Mouse (Mus musculus): ENCODE results near the gene Runx2. TPM values are rescaled to one million over a fixed set of nuclear protein-coding genes. Genes with fewer than 3 reads are reported as not detected.

The Runx2 gene
- polyA plus RNA-seq, 1 experiment = 1.7 TPM

DNA sequence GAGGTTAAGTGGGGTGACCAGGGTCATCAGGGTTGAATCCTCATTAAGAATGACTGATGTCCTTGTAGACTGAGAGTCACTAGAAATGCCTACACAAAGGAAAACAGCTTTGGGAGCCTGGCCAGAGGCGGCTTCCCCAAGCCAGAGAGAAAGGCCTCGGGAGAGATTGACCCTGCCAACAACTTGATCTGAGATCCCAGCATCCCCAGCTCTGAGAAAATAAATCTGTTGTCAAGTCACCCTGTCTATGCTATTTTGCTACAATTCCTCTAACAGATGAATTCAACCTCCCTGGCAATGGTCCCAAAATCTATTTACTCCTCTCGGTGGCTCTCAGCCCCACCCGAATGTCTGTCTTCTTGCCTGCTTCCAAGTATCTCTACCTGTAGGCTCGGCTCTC, 291.7 kb downstream of the Runx2 start:
- H3K27me3 ChIP-seq (replicated peaks; ENCODE audit: control insufficient read depth, insufficient read depth, low read length) = no peaks in the 10 kb centered on the region
- WGBS = 57% methylated on average over 5 of the region's 5 CpGs
- DNase-seq = peak; percentile 27
- no peak overlapping the region for H3K27ac ChIP-seq (ENCODE audit: insufficient read depth, low read depth, low read length)
- no peak overlapping the region for H3K4me3 ChIP-seq (ENCODE audit: insufficient read depth, low read depth, low read length)
- TF ChIP-seq CTCF (conservative IDR thresholded peaks at IDR 0.05; ENCODE audit: insufficient read depth, insufficient read length, low read depth, low read length) (no peak), POLR2A (IDR thresholded peaks at IDR 0.05; ENCODE audit: low read depth, low read length) (no peak)
- no peaks in the 10 kb centered on the region for H3K36me3 ChIP-seq (ENCODE audit: control insufficient read depth, insufficient read depth, low read length)
- peaks cover 2% of the 10 kb centered on the region; the same call in 1 of the 2 replicates for H3K4me1 ChIP-seq (ENCODE audit: control insufficient read depth, insufficient read depth, low read length)

DNA sequence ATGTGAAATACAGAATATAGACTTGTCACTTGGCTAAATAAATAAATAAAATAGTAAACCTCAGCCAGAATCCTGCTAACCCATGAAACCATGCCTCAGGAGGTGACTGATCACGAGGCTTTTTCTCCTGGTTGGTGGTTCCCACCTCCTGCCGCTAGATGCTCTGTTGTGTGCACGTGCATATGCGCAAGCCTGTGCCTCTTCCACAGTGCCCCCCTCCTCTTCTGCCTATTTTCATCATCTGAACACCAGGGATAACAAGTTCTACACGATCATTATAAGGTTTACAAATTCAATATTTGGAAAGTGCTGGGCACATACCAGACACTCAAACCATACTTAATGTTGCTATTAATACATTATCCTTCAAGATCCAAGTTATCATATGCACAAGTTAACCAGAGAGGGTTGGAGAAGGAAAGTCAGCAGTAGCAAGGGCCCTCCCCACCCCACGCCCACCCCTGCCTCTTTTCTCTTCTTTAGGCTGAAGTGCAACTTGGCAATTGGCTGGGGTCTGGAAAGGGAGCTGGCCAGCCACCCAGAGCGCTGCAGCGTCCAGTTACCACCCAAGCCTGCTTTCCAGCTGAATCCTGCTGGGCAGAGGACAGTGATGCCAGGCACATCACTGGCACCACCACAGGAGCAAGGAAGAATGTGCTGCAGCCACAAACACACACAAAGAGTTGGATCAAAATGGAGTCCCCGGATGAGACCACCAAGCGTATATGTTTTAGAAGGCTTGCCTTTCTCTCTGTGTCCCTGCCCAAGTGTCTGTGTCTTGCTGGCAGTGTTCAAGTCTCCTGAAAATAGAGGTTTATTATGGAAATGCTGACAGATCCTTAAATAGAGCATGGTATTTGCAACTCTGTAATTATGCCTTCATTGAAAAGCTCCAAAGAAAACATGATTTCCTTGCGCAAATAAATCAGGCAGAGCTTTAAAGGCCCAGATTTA, 294.2 kb downstream of the Runx2 start:
- Histone ChIP-seq H3K36me3 (ENCODE audit: control insufficient read depth, insufficient read depth, low read length) (no peaks in the 10 kb centered on the region), H3K4me3 (ENCODE audit: insufficient read depth, low read depth, low read length) (no peak overlapping the region), H3K27me3 (replicated peaks; ENCODE audit: control insufficient read depth, insufficient read depth, low read length) (no peaks in the 10 kb centered on the region), H3K4me1 (ENCODE audit: control insufficient read depth, insufficient read depth, low read length) (peaks cover 2% of the 10 kb centered on the region; the same call in 1 of the 2 replicates), H3K27ac (ENCODE audit: insufficient read depth, low read depth, low read length) (no peak overlapping the region)
- 83% methylated on average over 11 of the region's 11 CpGs for WGBS
- no peak for TF ChIP-seq POLR2A (IDR thresholded peaks at IDR 0.05; ENCODE audit: low read depth, low read length)
- TF ChIP-seq CTCF (conservative IDR thresholded peaks at IDR 0.05; ENCODE audit: insufficient read depth, insufficient read length, low read depth, low read length) = no peak
- DNase-seq = no peak

DNA sequence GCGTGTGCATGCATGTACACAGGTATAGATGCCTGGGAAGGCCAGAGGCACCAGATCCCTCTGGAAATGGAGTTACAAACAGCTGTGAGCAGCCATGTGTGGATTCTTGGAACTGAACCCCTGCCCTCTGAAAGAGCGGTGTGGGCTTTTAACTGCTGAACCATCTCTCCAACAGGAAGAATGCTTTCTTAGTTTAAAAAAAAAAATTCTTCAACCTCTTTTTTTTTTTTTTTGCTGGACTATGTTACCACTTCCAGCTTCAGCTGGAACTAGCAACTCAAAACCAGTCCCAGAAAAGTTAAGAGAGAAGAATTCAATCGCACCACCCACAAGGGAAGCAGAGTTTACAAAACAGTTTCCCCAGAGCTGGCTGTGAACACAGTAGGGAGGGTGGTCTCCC, 295.2 kb downstream of the Runx2 start:
- H3K4me3 ChIP-seq (ENCODE audit: insufficient read depth, low read depth, low read length) = no peak overlapping the region
- H3K27ac ChIP-seq (ENCODE audit: insufficient read depth, low read depth, low read length) = no peak overlapping the region
- WGBS = 45% methylated on average over 3 of the region's 3 CpGs
- TF ChIP-seq POLR2A (IDR thresholded peaks at IDR 0.05; ENCODE audit: low read depth, low read length) = no peak
- no peak for TF ChIP-seq CTCF (conservative IDR thresholded peaks at IDR 0.05; ENCODE audit: insufficient read depth, insufficient read length, low read depth, low read length)
- H3K4me1 ChIP-seq (ENCODE audit: control insufficient read depth, insufficient read depth, low read length) = peaks cover 2% of the 10 kb centered on the region; the same call in 1 of the 2 replicates
- H3K27me3 ChIP-seq (replicated peaks; ENCODE audit: control insufficient read depth, insufficient read depth, low read length) = no peaks in the 10 kb centered on the region
- peak; percentile 66 for DNase-seq
- H3K36me3 ChIP-seq (ENCODE audit: control insufficient read depth, insufficient read depth, low read length) = no peaks in the 10 kb centered on the region

DNA sequence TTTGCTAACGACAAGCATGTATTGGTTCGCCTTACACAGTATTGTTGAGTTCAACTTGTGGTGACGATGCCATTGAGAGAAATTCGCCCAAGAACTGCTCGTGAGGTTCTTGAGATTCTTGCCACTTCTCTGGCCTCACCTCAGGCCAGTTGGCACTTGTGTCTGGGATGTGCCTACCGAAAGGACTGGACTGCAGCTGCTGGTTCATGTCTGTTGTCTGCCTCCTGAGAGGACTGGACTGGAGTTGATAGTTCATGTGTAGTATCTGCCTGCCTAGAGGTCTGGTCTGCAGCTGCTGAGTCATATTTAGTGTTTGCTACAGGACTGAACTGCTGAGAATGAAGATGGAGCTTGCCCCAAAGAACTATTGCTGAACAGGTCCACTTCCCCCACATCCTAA, 296.4 kb downstream of the Runx2 start:
- no peak for DNase-seq
- H3K27ac ChIP-seq (ENCODE audit: insufficient read depth, low read depth, low read length) = no peak overlapping the region
- H3K27me3 ChIP-seq (replicated peaks; ENCODE audit: control insufficient read depth, insufficient read depth, low read length) = no peaks in the 10 kb centered on the region
- H3K4me3 ChIP-seq (ENCODE audit: insufficient read depth, low read depth, low read length) = no peak overlapping the region
- TF ChIP-seq CTCF (conservative IDR thresholded peaks at IDR 0.05; ENCODE audit: insufficient read depth, insufficient read length, low read depth, low read length) (no peak), POLR2A (IDR thresholded peaks at IDR 0.05; ENCODE audit: low read depth, low read length) (no peak)
- WGBS = 96% methylated on average over 6 of the region's 6 CpGs
- no peaks in the 10 kb centered on the region for H3K36me3 ChIP-seq (ENCODE audit: control insufficient read depth, insufficient read depth, low read length)
- H3K4me1 ChIP-seq (ENCODE audit: control insufficient read depth, insufficient read depth, low read length) = peaks cover 2% of the 10 kb centered on the region; the same call in 1 of the 2 replicates

DNA sequence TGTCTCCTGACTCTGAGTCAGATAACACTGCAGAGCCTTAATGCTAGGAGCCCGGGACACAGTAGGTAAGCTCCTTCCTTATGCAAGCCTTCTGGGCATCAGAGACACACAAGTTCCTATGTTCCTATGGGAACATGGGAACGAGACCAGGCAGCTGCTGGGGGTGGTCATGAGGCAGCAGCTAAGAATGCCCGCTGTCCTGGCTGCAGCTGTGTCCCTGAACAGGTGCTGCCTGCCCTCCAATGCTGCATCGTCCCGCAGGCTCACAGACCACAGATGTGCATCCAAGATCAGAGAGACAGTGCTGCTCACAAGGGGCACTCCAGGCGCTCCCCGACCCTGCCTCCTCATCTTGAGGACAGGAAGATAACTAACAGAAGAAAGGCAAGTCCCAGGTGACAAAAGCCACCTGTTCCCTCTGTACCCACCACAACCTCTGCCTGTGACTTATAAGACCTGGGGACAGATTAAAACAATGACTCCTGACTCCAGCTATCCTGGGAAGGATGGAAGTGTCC, 306.3 kb downstream of the Runx2 start:
- 62% methylated on average over 7 of the region's 7 CpGs for WGBS
- Histone ChIP-seq H3K36me3 (ENCODE audit: control insufficient read depth, insufficient read depth, low read length) (no peaks in the 10 kb centered on the region), H3K27ac (ENCODE audit: insufficient read depth, low read depth, low read length) (no peak overlapping the region), H3K4me1 (ENCODE audit: control insufficient read depth, insufficient read depth, low read length) (no peaks in the 10 kb centered on the region), H3K27me3 (replicated peaks; ENCODE audit: control insufficient read depth, insufficient read depth, low read length) (no peaks in the 10 kb centered on the region), H3K4me3 (ENCODE audit: insufficient read depth, low read depth, low read length) (no peak overlapping the region)
- TF ChIP-seq CTCF (conservative IDR thresholded peaks at IDR 0.05; ENCODE audit: insufficient read depth, insufficient read length, low read depth, low read length) (no peak), POLR2A (IDR thresholded peaks at IDR 0.05; ENCODE audit: low read depth, low read length) (no peak)
- no peak for DNase-seq

DNA sequence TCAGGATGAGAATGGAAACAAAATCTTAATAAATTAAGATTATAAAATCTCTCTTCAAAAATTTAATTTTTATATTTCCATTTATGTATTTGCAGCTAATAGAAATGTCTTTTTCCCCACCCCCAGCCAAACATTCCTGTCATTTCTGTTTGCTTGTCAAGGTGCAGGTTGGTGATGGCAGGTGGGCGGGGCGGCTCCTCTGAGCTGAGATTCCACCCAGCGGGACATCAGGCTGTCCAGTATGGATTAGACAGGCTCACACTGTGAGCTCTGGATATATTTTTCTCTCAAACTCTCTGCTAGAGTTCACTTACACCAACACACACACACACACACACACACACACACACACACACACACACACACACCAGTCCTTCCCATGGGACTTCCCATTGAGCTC, 306.9 kb downstream of the Runx2 start:
- Histone ChIP-seq H3K36me3 (ENCODE audit: control insufficient read depth, insufficient read depth, low read length) (no peaks in the 10 kb centered on the region), H3K4me3 (ENCODE audit: insufficient read depth, low read depth, low read length) (no peak overlapping the region), H3K27me3 (replicated peaks; ENCODE audit: control insufficient read depth, insufficient read depth, low read length) (no peaks in the 10 kb centered on the region), H3K27ac (ENCODE audit: insufficient read depth, low read depth, low read length) (no peak overlapping the region), H3K4me1 (ENCODE audit: control insufficient read depth, insufficient read depth, low read length) (no peaks in the 10 kb centered on the region)
- TF ChIP-seq POLR2A (IDR thresholded peaks at IDR 0.05; ENCODE audit: low read depth, low read length) = no peak
- 89% methylated on average over 3 of the region's 3 CpGs for WGBS
- no peak for DNase-seq

DNA sequence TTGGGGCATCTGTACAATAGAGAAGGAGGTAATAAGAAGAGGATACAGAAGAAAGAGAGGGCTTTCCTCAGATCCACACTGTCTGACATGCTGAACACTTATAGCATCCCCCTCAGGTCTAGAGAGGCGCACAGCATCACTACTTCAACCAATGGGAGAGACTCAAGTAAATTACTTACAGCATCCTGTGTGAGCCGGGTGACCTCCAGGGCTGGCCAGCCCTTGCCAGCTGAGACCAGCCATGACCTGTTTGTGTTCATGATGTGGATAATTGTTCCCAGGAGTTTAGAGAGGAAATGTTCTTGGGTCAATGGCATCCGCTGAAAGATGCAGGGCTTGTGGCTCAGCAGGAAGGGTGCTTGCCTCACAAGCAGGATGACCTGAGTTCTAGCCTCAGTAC, 308.1 kb downstream of the Runx2 start:
- Histone ChIP-seq H3K27ac (ENCODE audit: insufficient read depth, low read depth, low read length) (no peak overlapping the region), H3K4me3 (ENCODE audit: insufficient read depth, low read depth, low read length) (no peak overlapping the region), H3K27me3 (replicated peaks; ENCODE audit: control insufficient read depth, insufficient read depth, low read length) (no peaks in the 10 kb centered on the region), H3K4me1 (ENCODE audit: control insufficient read depth, insufficient read depth, low read length) (no peaks in the 10 kb centered on the region), H3K36me3 (ENCODE audit: control insufficient read depth, insufficient read depth, low read length) (no peaks in the 10 kb centered on the region)
- no peak for TF ChIP-seq CTCF (conservative IDR thresholded peaks at IDR 0.05; ENCODE audit: insufficient read depth, insufficient read length, low read depth, low read length)
- no peak for TF ChIP-seq POLR2A (IDR thresholded peaks at IDR 0.05; ENCODE audit: low read depth, low read length)
- 68% methylated on average over 3 of the region's 3 CpGs for WGBS
- no peak for DNase-seq
